In the genomic region with DNA sequence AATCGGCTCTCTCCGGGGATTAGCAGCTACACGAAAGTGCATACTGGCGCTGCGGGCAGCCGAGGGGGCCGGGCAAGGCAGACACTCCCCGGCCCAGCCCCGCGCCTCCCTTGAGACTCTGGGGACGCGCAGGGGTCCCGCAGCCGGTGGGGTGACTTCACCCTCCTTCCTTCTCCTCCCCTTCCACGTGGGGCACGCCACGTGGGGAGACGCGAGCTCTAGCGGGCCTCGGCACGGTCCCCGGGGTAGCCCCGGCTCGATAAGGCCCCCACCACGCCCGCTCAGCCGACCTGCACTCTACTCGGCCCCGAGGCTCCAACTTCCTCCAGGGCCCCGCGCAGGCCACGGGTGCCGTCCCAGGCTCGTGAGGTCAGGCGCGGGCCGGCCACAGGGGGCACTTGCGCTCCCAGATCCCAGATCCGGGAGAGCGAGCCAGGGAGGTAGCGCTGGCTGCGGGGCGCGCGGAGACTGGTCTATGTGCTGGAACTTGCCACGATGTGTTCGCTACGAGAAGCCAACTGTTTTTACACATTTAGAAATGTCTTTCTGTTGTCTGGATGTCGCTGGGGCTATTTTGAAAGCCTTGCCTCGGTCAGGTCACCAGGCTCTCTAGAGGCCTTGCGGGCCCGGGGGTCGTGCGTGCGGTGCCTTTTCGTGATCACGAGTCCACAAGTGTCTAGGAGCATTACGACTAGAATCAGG, we compare ENCODE assay signal across 8 mouse cellular contexts. TPM values are rescaled to one million over a fixed set of nuclear protein-coding genes. Genes with fewer than 3 reads are reported as not detected.
DNase-seq lines count a peak whose midpoint lies in the region; ATAC-seq and TF ChIP-seq lines count a peak whose summit lies in the region.

A gene (minus strand): TSS at position 356 of the 702 bp plus-strand sequence.

- H3K4me2 ChIP-seq in embryonic facial prominence, embryonic 12.5 days (replicated peaks) = peak within 1 kb of the TSS; percentile 89
- peak within 1 kb of the TSS; percentile 89 for H3K4me2 ChIP-seq in limb, embryonic 12.5 days
- H3K4me2 ChIP-seq in midbrain, embryonic 12.5 days (replicated peaks) = peak within 1 kb of the TSS; percentile 97

- TF ChIP-seq CTCF in bone marrow, adult 2 months (IDR thresholded peaks at IDR 0.05; ENCODE audit: control insufficient read depth, insufficient read depth, low read length) = peak; percentile 24; the same call in 1 of the 2 replicates
- TF ChIP-seq CTCF in heart, adult 2 months (IDR thresholded peaks at IDR 0.05) = peak; percentile 87
- TF ChIP-seq CTCF in kidney, adult 2 months (conservative IDR thresholded peaks at IDR 0.05; ENCODE audit: insufficient read depth, insufficient read length, low read depth, low read length) = peak; percentile 45; the same call in 1 of the 2 replicates
- peak; percentile 36 for TF ChIP-seq CTCF in small intestine, adult 2 months (IDR thresholded peaks at IDR 0.05; ENCODE audit: extremely low read depth, insufficient read length, insufficient replicate concordance, low read depth, low read length)

- peak within 1 kb of the TSS; percentile 80 for H3K27ac ChIP-seq in bone marrow, adult 2 months (ENCODE audit: control insufficient read depth, insufficient read depth, low read depth, low read length, poor library complexity)
- peak within 1 kb of the TSS; percentile 99 for H3K27ac ChIP-seq in embryonic facial prominence, embryonic 12.5 days
- H3K27ac ChIP-seq in heart, adult 2 months = peak within 1 kb of the TSS; percentile 97
- H3K27ac ChIP-seq in kidney, adult 2 months (ENCODE audit: insufficient read depth, low read depth, low read length) = peak within 1 kb of the TSS; percentile 98
- peak within 1 kb of the TSS; percentile 99 for H3K27ac ChIP-seq in limb, embryonic 12.5 days
- peak within 1 kb of the TSS; percentile 100 for H3K27ac ChIP-seq in midbrain, embryonic 12.5 days (replicated peaks)
- H3K27ac ChIP-seq in small intestine, adult 2 months (ENCODE audit: insufficient read depth, low read depth, low read length) = peak within 1 kb of the TSS; percentile 95

- H3K4me3 ChIP-seq in bone marrow, adult 2 months (replicated peaks; ENCODE audit: control insufficient read depth, low read depth, low read length) = peak within 1 kb of the TSS; percentile 69
- H3K4me3 ChIP-seq in embryonic facial prominence, embryonic 12.5 days = peak within 1 kb of the TSS; percentile 86
- H3K4me3 ChIP-seq in heart, adult 2 months = peak within 1 kb of the TSS; percentile 87
- peak within 1 kb of the TSS; percentile 100 for H3K4me3 ChIP-seq in kidney, adult 2 months (ENCODE audit: insufficient read depth, low read depth, low read length)
- H3K4me3 ChIP-seq in limb, embryonic 12.5 days (replicated peaks) = peak within 1 kb of the TSS; percentile 96
- H3K4me3 ChIP-seq in midbrain, embryonic 12.5 days = peak within 1 kb of the TSS; percentile 95
- peak within 1 kb of the TSS; percentile 100 for H3K4me3 ChIP-seq in small intestine, adult 2 months (ENCODE audit: low read depth, low read length)

- WGBS in bone marrow, adult 2 months = 1% methylated on average over 59 of the region's 59 CpGs
- under 1% methylated on average over 59 of the region's 59 CpGs for WGBS in embryonic facial prominence, embryonic 12.5 days
- whole genome bisulfite sequencing in heart, adult 2 months = under 1% methylated on average over 59 of the region's 59 CpGs
- 3% methylated on average over 59 of the region's 59 CpGs for WGBS in kidney, adult 2 months
- under 1% methylated on average over 54 of the region's 59 CpGs for WGBS in limb, embryonic 12.5 days
- WGBS in midbrain, embryonic 12.5 days = 1% methylated on average over 46 of the region's 59 CpGs
- WGBS in small intestine, adult 2 months = 1% methylated on average over 59 of the region's 59 CpGs

- peak within 1 kb of the TSS; percentile 99 for H3K9ac ChIP-seq in embryonic facial prominence, embryonic 12.5 days
- peak within 1 kb of the TSS; percentile 82 for H3K9ac ChIP-seq in heart, adult 2 months (ENCODE audit: low read depth, low read length)
- H3K9ac ChIP-seq in limb, embryonic 12.5 days (replicated peaks) = peak within 1 kb of the TSS; percentile 98
- peak within 1 kb of the TSS; percentile 98 for H3K9ac ChIP-seq in midbrain, embryonic 12.5 days (replicated peaks)

- H3K36me3 ChIP-seq in embryonic facial prominence, embryonic 12.5 days = no peaks in the 10 kb centered on the region
- H3K36me3 ChIP-seq in heart, adult 2 months (ENCODE audit: control insufficient read depth, insufficient read depth, low read length) = no peaks in the 10 kb centered on the region
- H3K36me3 ChIP-seq in kidney, adult 2 months (ENCODE audit: control insufficient read depth, insufficient read depth, low read length) = no peaks in the 10 kb centered on the region
- H3K36me3 ChIP-seq in limb, embryonic 12.5 days = no peaks in the 10 kb centered on the region
- H3K36me3 ChIP-seq in midbrain, embryonic 12.5 days = no peaks in the 10 kb centered on the region
- H3K36me3 ChIP-seq in small intestine, adult 2 months (ENCODE audit: control insufficient read depth, insufficient read depth, low read length) = no peaks in the 10 kb centered on the region

- no peaks in the 10 kb centered on the region; the same call in 1 of the 2 replicates for H3K4me1 ChIP-seq in bone marrow, adult 2 months (ENCODE audit: control insufficient read depth, insufficient read depth, low read length)
- peaks cover 21% of the 10 kb centered on the region for H3K4me1 ChIP-seq in embryonic facial prominence, embryonic 12.5 days
- H3K4me1 ChIP-seq in heart, adult 2 months (ENCODE audit: control insufficient read depth, insufficient read depth, low read length) = peaks cover 5% of the 10 kb centered on the region
- H3K4me1 ChIP-seq in kidney, adult 2 months (ENCODE audit: control insufficient read depth, insufficient read depth, low read length) = peaks cover 6% of the 10 kb centered on the region; the same call in 1 of the 2 replicates
- peaks cover 21% of the 10 kb centered on the region for H3K4me1 ChIP-seq in limb, embryonic 12.5 days (replicated peaks)
- peaks cover 23% of the 10 kb centered on the region for H3K4me1 ChIP-seq in midbrain, embryonic 12.5 days
- peaks cover 6% of the 10 kb centered on the region for H3K4me1 ChIP-seq in small intestine, adult 2 months (ENCODE audit: control insufficient read depth, insufficient read depth, insufficient read length, low read length)

- peak; percentile 6; the same call in 1 of the 2 replicates for TF ChIP-seq POLR2A in bone marrow, adult 2 months (IDR thresholded peaks at IDR 0.05; ENCODE audit: borderline replicate concordance, control insufficient read depth, low read depth, low read length)
- TF ChIP-seq POLR2A in heart, adult 2 months (IDR thresholded peaks at IDR 0.05; ENCODE audit: insufficient read depth, low read depth, low read length) = 0 out of 2 replicates have a peak, but pooled peaks have one; percentile 16
- TF ChIP-seq POLR2A in kidney, adult 2 months (IDR thresholded peaks at IDR 0.05; ENCODE audit: low read depth, low read length) = no peak
- TF ChIP-seq POLR2A in small intestine, adult 2 months (IDR thresholded peaks at IDR 0.05; ENCODE audit: low read depth, low read length) = no peak

- intact Hi-C loops in heart, adult 2 months (cut with DNase I) = loop anchor here (2.0 to 10.0 kb wide), 6 partner anchors 37 to 511 kb away; a partner anchor contains a TSS

- ATAC-seq in embryonic facial prominence, embryonic 12.5 days (ENCODE audit: insufficient number of reproducible peaks, insufficient read depth, low FRiP score, low TSS enrichment) = peak; percentile 83
- ATAC-seq in limb, embryonic 12.5 days (ENCODE audit: insufficient number of reproducible peaks, insufficient read depth, low FRiP score, low TSS enrichment, low read depth) = peak; percentile 81
- peak; percentile 74 for ATAC-seq in midbrain, embryonic 12.5 days (ENCODE audit: low FRiP score, low read depth)

- peak; percentile 44; the same call in 1 of the 2 replicates for TF ChIP-seq EP300 in heart, adult 2 months (IDR thresholded peaks at IDR 0.05; ENCODE audit: insufficient read depth, low read depth, low read length)

- 0 out of 2 replicates have a peak, but pooled peaks cover 3% of the 10 kb centered on the region for H3K27me3 ChIP-seq in embryonic facial prominence, embryonic 12.5 days
- H3K27me3 ChIP-seq in heart, adult 2 months (ENCODE audit: control insufficient read depth, insufficient read depth, low read length) = no peaks in the 10 kb centered on the region
- H3K27me3 ChIP-seq in kidney, adult 2 months (replicated peaks; ENCODE audit: control insufficient read depth, insufficient read depth, low read length) = no peaks in the 10 kb centered on the region
- H3K27me3 ChIP-seq in limb, embryonic 12.5 days = peaks cover 17% of the 10 kb centered on the region; the same call in 1 of the 2 replicates
- H3K27me3 ChIP-seq in midbrain, embryonic 12.5 days = peaks cover 33% of the 10 kb centered on the region
- no peaks in the 10 kb centered on the region for H3K27me3 ChIP-seq in small intestine, adult 2 months (ENCODE audit: control insufficient read depth, insufficient read depth, low read length)

- no peaks in the 10 kb centered on the region for H3K9me3 ChIP-seq in embryonic facial prominence, embryonic 12.5 days
- peaks cover 8% of the 10 kb centered on the region; the same call in 1 of the 2 replicates for H3K9me3 ChIP-seq in limb, embryonic 12.5 days
- H3K9me3 ChIP-seq in midbrain, embryonic 12.5 days = no peaks in the 10 kb centered on the region

- H3K79me2 ChIP-seq in heart, adult 2 months (replicated peaks; ENCODE audit: control insufficient read depth, insufficient read depth, low read length) = 0 out of 2 replicates have a peak, but pooled peaks cover 4% of the 10 kb centered on the region

- DNase-seq in heart, adult 2 months = peak; percentile 89 to 90
- peak; percentile 90 for DNase-seq in kidney, adult 2 months
- DNase-seq in c-Kit-positive CD71-positive TER-119-positive erythroid progenitor cells, embryonic 14.5 days (ENCODE audit: low spot score) = no peak

RNA-seq across cellular contexts. Expression of the gene that starts here (rescaled TPM):
- polyA plus RNA-seq in bone marrow, adult 2 months (2011; ENCODE audit: insufficient read depth, insufficient read length, low replicate concordance, missing spikeins) = 1.9 and 33.5 TPM in 2 replicates
- polyA plus RNA-seq in embryonic facial prominence, embryonic 12.5 days (2016; fragmentation: Nextera tagmentation; extraction: Ambion mirVana) = 101 and 114 TPM in 2 replicates
- total RNA-seq in heart, adult 2 months (2021) = 10 to 100 TPM; 28.1 to 28.3 TPM
- 22.8 and 28.5 TPM in 2 replicates for polyA plus RNA-seq in heart, adult 2 months (2012; rRNA removed)
- polyA plus RNA-seq in kidney, adult 2 months (2012; rRNA removed) = 48.6 and 57.5 TPM in 2 replicates
- 105 and 110 TPM in 2 replicates for polyA plus RNA-seq in limb, embryonic 12.5 days (2016; fragmentation: Nextera tagmentation; extraction: Ambion mirVana)
- polyA plus RNA-seq in midbrain, embryonic 12.5 days (2016; fragmentation: Nextera tagmentation; extraction: Ambion mirVana) = 111 and 118 TPM in 2 replicates
- polyA plus RNA-seq in small intestine, adult 2 months (2012; rRNA removed) = 28.4 and 33.8 TPM in 2 replicates

Comparison
In these comparisons a context has a peak if more than half of its experiments do, and no peak if none do; other contexts are left out.
1. CTCF ChIP-seq: peak in every context shown above with its lines; median percentile 87 in heart, adult 2 months; 45 in kidney, adult 2 months; 36 in small intestine, adult 2 months; 24 in bone marrow, adult 2 months.
2. POLR2A ChIP-seq: peak in bone marrow, adult 2 months (single experiment) and heart, adult 2 months (single experiment); none in kidney, adult 2 months (single experiment) and small intestine, adult 2 months (single experiment).
3. Peak in every context shown above with its lines, with median percentiles within 50 percentile points of each other: H3K27ac ChIP-seq, H3K4me3 ChIP-seq, ATAC-seq, H3K4me2 ChIP-seq and H3K9ac ChIP-seq.